Mouse (Mus musculus) MEL (cell line): ENCODE data around the gene Mab21l3. TPM values are rescaled to one million over a fixed set of nuclear protein-coding genes. Genes with fewer than 3 reads are reported as not detected.

Experiments used
- DNase-seq: peaks from one replicate; pipeline ENCODE4 v3.0.0; 2011; ENCODE audit warnings: low read depth, low spot score
- H3K27ac ChIP-seq: 2 replicates; pipeline ENCODE4 v1.5.1; 2012; ENCODE audit warnings: low read depth, mild to moderate bottlenecking, control low read depth, low read length, moderate library complexity; ENCODE audit not compliant: control insufficient read depth
- H3K27me3 ChIP-seq, 2 experiments: fragments of 150-350 bp in 1 of 2; sonication (generic) in 1 of 2; 2 replicates each; pipeline ENCODE4 v1.6.1; 2012; ENCODE audit warnings: low read length in 2 of 2, mild to moderate bottlenecking in 2 of 2, improper control_type of control experiment in 1 of 2, moderate library complexity in 1 of 2; ENCODE audit not compliant: insufficient read depth in 2 of 2, control insufficient read depth in 1 of 2
- H3K36me3 ChIP-seq, 2 experiments: 2 replicates each; pipeline ENCODE4 v1.6.1; 2012 to 2014; ENCODE audit warnings: low read length in 2 of 2, improper control_type of control experiment in 1 of 2, inconsistent platforms in 1 of 2, mild to moderate bottlenecking in 1 of 2; ENCODE audit not compliant: insufficient read depth in 2 of 2, control insufficient read depth in 1 of 2
- H3K4me1 ChIP-seq, 2 experiments: fragments of 150-350 bp in 1 of 2; sonication (generic) in 1 of 2; 2 replicates each; pipeline ENCODE4 v1.6.1; 2012; ENCODE audit warnings: low read length in 2 of 2, improper control_type of control experiment in 1 of 2, mild to moderate bottlenecking in 1 of 2; ENCODE audit not compliant: insufficient read depth in 2 of 2, control insufficient read depth in 1 of 2
- H3K4me3 ChIP-seq, 2 experiments: fragments of 150-350 bp in 1 of 2; sonication (generic) in 1 of 2; 2 replicates each; pipeline ENCODE4 v1.5.1; 2012; ENCODE audit warnings: low read depth in 2 of 2, low read length in 2 of 2, mild to moderate bottlenecking in 2 of 2, moderate library complexity in 2 of 2, control low read depth in 1 of 2, improper control_type of control experiment in 1 of 2; ENCODE audit not compliant: control insufficient read depth in 1 of 2, insufficient read depth in 1 of 2
- H3K79me2 ChIP-seq: 2 replicates; pipeline ENCODE4 v1.6.1; 2012; ENCODE audit warnings: mild to moderate bottlenecking, low read length, moderate library complexity; ENCODE audit not compliant: control insufficient read depth, poor library complexity, insufficient read depth
- H3K9ac ChIP-seq: 2 replicates; pipeline ENCODE4 v1.6.1; 2012; ENCODE audit warnings: low read depth, mild to moderate bottlenecking, control low read depth, low read length, moderate library complexity; ENCODE audit not compliant: control insufficient read depth, poor library complexity, severe bottlenecking
- H3K9me3 ChIP-seq: fragments of 150-350 bp; sonication (generic); replicated peaks from 2 replicates; pipeline ENCODE4 v1.6.1; 2012; ENCODE audit warnings: mild to moderate bottlenecking, low read length, improper control_type of control experiment, moderate library complexity; ENCODE audit not compliant: insufficient read depth
- BHLHE40 ChIP-seq: IDR thresholded peaks from 2 replicates; pipeline ENCODE4 v1.6.1; 2012; ENCODE audit warnings: low read depth, mild to moderate bottlenecking, inconsistent platforms, low read length, improper control_type of control experiment, borderline replicate concordance
- CHD1 ChIP-seq: IDR thresholded peaks from 2 replicates; pipeline ENCODE4 v1.6.1; 2012; ENCODE audit warnings: low read depth, mild to moderate bottlenecking, inconsistent platforms, low read length, improper control_type of control experiment
- CHD2 ChIP-seq: IDR thresholded peaks from 2 replicates; pipeline ENCODE4 v1.6.1; 2011; ENCODE audit warnings: low read length, improper control_type of control experiment
- CTCF ChIP-seq, 3 experiments: IDR thresholded peaks in 2 of 3; conservative IDR thresholded peaks in 1 of 3; 2 replicates each; pipeline ENCODE4 v1.5.1; 2011 to 2012; ENCODE audit warnings: low read length in 3 of 3, low read depth in 2 of 3, mild to moderate bottlenecking in 2 of 3, improper control_type of control experiment in 1 of 3, inconsistent platforms in 1 of 3, mixed read lengths in 1 of 3, moderate library complexity in 1 of 3; ENCODE audit not compliant: control insufficient read depth in 1 of 3, insufficient read depth in 1 of 3, poor library complexity in 1 of 3, severe bottlenecking in 1 of 3
- E2F4 ChIP-seq: IDR thresholded peaks from 2 replicates; pipeline ENCODE4 v1.6.1; 2011; ENCODE audit warnings: low read depth, low read length, improper control_type of control experiment, borderline replicate concordance
- EP300 ChIP-seq, 2 experiments: IDR thresholded peaks; 2 replicates each; pipeline ENCODE4 v1.6.1; 2011; ENCODE audit warnings: improper control_type of control experiment in 2 of 2, low read length in 2 of 2, low read depth in 1 of 2, mild to moderate bottlenecking in 1 of 2
- GATA1 ChIP-seq: IDR thresholded peaks from 2 replicates; pipeline ENCODE4 v1.6.1; 2011; ENCODE audit warnings: low read depth, low read length, improper control_type of control experiment
- JUND ChIP-seq: IDR thresholded peaks from 2 replicates; pipeline ENCODE4 v1.6.1; 2011; ENCODE audit warnings: low read depth, mild to moderate bottlenecking, improper control_type of control experiment, low read length
- MAX ChIP-seq: IDR thresholded peaks from 2 replicates; pipeline ENCODE4 v1.6.1; 2011; ENCODE audit warnings: low read length, improper control_type of control experiment
- MEF2A ChIP-seq: IDR thresholded peaks from 2 replicates; pipeline ENCODE4 v1.6.1; 2014; ENCODE audit warnings: low read depth, mild to moderate bottlenecking, inconsistent platforms, low read length, improper control_type of control experiment; ENCODE audit not compliant: poor library complexity, insufficient replicate concordance, severe bottlenecking; ENCODE audit errors: extremely low read depth
- MXI1 ChIP-seq: IDR thresholded peaks from 2 replicates; pipeline ENCODE4 v1.6.1; 2011; ENCODE audit warnings: mild to moderate bottlenecking, low read depth, low read length, improper control_type of control experiment
- MYB ChIP-seq: IDR thresholded peaks from 2 replicates; pipeline ENCODE4 v1.6.1; 2011; ENCODE audit warnings: mild to moderate bottlenecking, low read depth, low read length, improper control_type of control experiment
- MYC ChIP-seq: IDR thresholded peaks from 2 replicates; pipeline ENCODE4 v1.6.1; 2011; ENCODE audit warnings: low read depth, mild to moderate bottlenecking, low read length, improper control_type of control experiment, moderate library complexity
- NELFE ChIP-seq: IDR thresholded peaks from 2 replicates; pipeline ENCODE4 v1.6.1; 2011; ENCODE audit warnings: low read depth, low read length, improper control_type of control experiment
- RAD21 ChIP-seq: IDR thresholded peaks from 2 replicates; pipeline ENCODE4 v1.6.1; 2011; ENCODE audit warnings: mild to moderate bottlenecking, low read depth, low read length, improper control_type of control experiment
- RCOR1 ChIP-seq: IDR thresholded peaks from 2 replicates; pipeline ENCODE4 v1.6.1; 2012; ENCODE audit warnings: low read depth, mild to moderate bottlenecking, inconsistent platforms, low read length, improper control_type of control experiment
- SIN3A ChIP-seq: IDR thresholded peaks from 2 replicates; pipeline ENCODE4 v1.6.1; 2012; ENCODE audit warnings: low read length, improper control_type of control experiment, inconsistent platforms
- SMC3 ChIP-seq: IDR thresholded peaks from 2 replicates; pipeline ENCODE4 v1.6.1; 2011; ENCODE audit warnings: low read depth, low read length, improper control_type of control experiment
- TAL1 ChIP-seq: IDR thresholded peaks from 2 replicates; pipeline ENCODE4 v1.6.1; 2012; ENCODE audit warnings: mild to moderate bottlenecking, inconsistent platforms, low read length, moderate library complexity, mixed read lengths
- USF1 ChIP-seq: IDR thresholded peaks from 2 replicates; pipeline ENCODE4 v1.6.1; 2014; ENCODE audit warnings: low read depth, mild to moderate bottlenecking, inconsistent platforms, low read length, improper control_type of control experiment, moderate library complexity
- ZC3H11A ChIP-seq: IDR thresholded peaks from 2 replicates; pipeline ENCODE4 v1.6.1; 2012; ENCODE audit warnings: low read depth, mild to moderate bottlenecking, inconsistent platforms, low read length, improper control_type of control experiment
- ZKSCAN1 ChIP-seq: IDR thresholded peaks from 2 replicates; pipeline ENCODE4 v1.6.1; 2012; ENCODE audit warnings: low read depth, mild to moderate bottlenecking, inconsistent platforms, low read length, improper control_type of control experiment, moderate library complexity
- ZMIZ1 ChIP-seq: IDR thresholded peaks from 2 replicates; pipeline ENCODE4 v1.6.1; 2012; ENCODE audit warnings: low read depth, mild to moderate bottlenecking, inconsistent platforms, low read length, improper control_type of control experiment, moderate library complexity
- polyA plus RNA-seq, 2 experiments: library from polyadenylated mRNA; stranded (reverse) in 1 of 2; unstranded in 1 of 2; fragments of >175 nt in 1 of 2; fragments of >200 nt in 1 of 2; gene quantifications; 2 replicates each; pipeline versions ENCODE4 v1.2.1 to v1.2.4; 2012; ENCODE audit warnings: low replicate concordance in 2 of 2, low read depth in 1 of 2; ENCODE audit not compliant: insufficient read length in 2 of 2, insufficient read depth in 1 of 2, missing spikeins in 1 of 2
- total RNA-seq: library from RNA; depleted of rRNA; stranded (reverse); fragments of 300-350 nt; gene quantifications from 2 replicates; pipeline ENCODE4 v1.2.3, GENCODE M21; 2012

The Mab21l3 gene
- total and polyA plus RNA-seq, 3 experiments, result 0.04 TPM; not detected in 2

- H3K27ac ChIP-seq, result no peak overlapping the region
- no peaks in the 10 kb centered on the region for H3K79me2 ChIP-seq
- no peaks in the 10 kb centered on the region for H3K4me1 ChIP-seq
- no peaks in the 10 kb centered on the region for H3K27me3 ChIP-seq
- H3K36me3 ChIP-seq, result no peaks in the 10 kb centered on the region
- no peaks in the 10 kb centered on the region for H3K9me3 ChIP-seq
- no peak overlapping the region for H3K4me3 ChIP-seq
- no peak overlapping the region for H3K9ac ChIP-seq
- no peak for DNase-seq
- TF ChIP-seq RAD21, result no peak
- no peak for TF ChIP-seq CHD1
- TF ChIP-seq CHD2, result no peak
- TF ChIP-seq SIN3A, result no peak
- no peak for TF ChIP-seq SMC3
- no peak for TF ChIP-seq TAL1
- no peak for TF ChIP-seq MYC
- TF ChIP-seq GATA1, result no peak
- no peak for TF ChIP-seq EP300 (IDR thresholded peaks at IDR 0.05; ENCODE audit: low read depth in 1 of 2, low read length in 2 of 2)
- TF ChIP-seq MEF2A, result no peak
- TF ChIP-seq ZKSCAN1, result no peak
- TF ChIP-seq MYB, result no peak
- no peak for TF ChIP-seq RCOR1
- no peak for TF ChIP-seq ZMIZ1
These were observed 18.7 kb downstream of the Mab21l3 start for GRCm38 (mm10) chr3:101829881-101830616.

- Histone ChIP-seq H3K9me3 (no peaks in the 10 kb centered on the region), H3K79me2 (no peaks in the 10 kb centered on the region), H3K27me3 (no peaks in the 10 kb centered on the region), H3K4me1 (no peaks in the 10 kb centered on the region), H3K4me3 (no peak overlapping the region), H3K27ac (no peak overlapping the region), H3K9ac (no peak overlapping the region), H3K36me3 (no peaks in the 10 kb centered on the region)
- no peak for DNase-seq
- TF ChIP-seq NELFE, result no peak
- TF ChIP-seq MXI1, result no peak
- no peak for TF ChIP-seq JUND
- TF ChIP-seq SMC3, result no peak
- no peak for TF ChIP-seq BHLHE40
- TF ChIP-seq E2F4, result no peak
- TF ChIP-seq MAX, result no peak
- TF ChIP-seq USF1, result no peak
- no peak for TF ChIP-seq ZC3H11A
- no peak for TF ChIP-seq CTCF (IDR thresholded peaks at IDR 0.05 in 2 of 3, conservative IDR thresholded peaks at IDR 0.05 in 1 of 3; ENCODE audit: control insufficient read depth in 1 of 3, insufficient read depth in 1 of 3, low read depth in 2 of 3, low read length in 3 of 3, poor library complexity in 1 of 3, severe bottlenecking in 1 of 3)
- no peak for TF ChIP-seq MYC
These were observed 20.2 kb downstream of the Mab21l3 start for GRCm38 (mm10) chr3:101828595-101828994.
